ENCODE assay signal across 15 mouse cellular contexts in the genomic region with DNA sequence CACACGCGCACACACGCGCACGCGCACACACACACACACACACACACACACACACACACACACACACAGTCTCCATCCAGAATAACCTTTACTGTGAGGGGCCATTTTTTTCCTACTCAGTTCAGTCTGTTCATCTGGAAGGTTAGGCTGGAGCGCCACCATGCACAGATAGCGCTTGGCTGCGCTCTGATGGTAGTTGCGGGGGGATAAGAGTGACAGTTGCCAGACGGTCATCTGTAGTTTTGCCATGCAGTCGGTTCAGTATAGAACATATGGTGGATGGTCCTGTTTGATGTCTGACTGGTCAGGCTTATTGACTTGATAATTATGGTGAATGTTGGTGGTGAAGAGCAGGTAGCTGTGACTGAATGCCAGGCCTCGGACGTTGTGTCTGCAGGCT. TPM values are rescaled to one million over a fixed set of nuclear protein-coding genes. Genes with fewer than 3 reads are reported as not detected.
DNase-seq lines count a peak whose midpoint lies in the region; ATAC-seq and TF ChIP-seq lines count a peak whose summit lies in the region.
"Had no signal": no experiment of that assay in that cellular context is flagged by ENCODE, and none has a peak within 500 bp of the region (broad histone marks: within the 10 kb centered on the region; RNA-seq: fewer than 3 reads in every experiment).

No protein-coding gene starts in this region.

- no peak for TF ChIP-seq CTCF in gastrocnemius, adult 2 months (IDR thresholded peaks at IDR 0.05)
- TF ChIP-seq CTCF in kidney, adult 2 months (conservative IDR thresholded peaks at IDR 0.05; ENCODE audit: insufficient read depth, insufficient read length, low read depth, low read length): no peak

- no peaks in the 10 kb centered on the region for H3K36me3 ChIP-seq in kidney, adult 2 months (ENCODE audit: control insufficient read depth, insufficient read depth, low read length)
- no peaks in the 10 kb centered on the region for H3K36me3 ChIP-seq in midbrain, embryonic 13.5 days
- H3K36me3 ChIP-seq in midbrain, embryonic 16.5 days (ENCODE audit: control insufficient read depth, insufficient read depth, low read length): no peaks in the 10 kb centered on the region
- no peaks in the 10 kb centered on the region for H3K36me3 ChIP-seq in liver, embryonic 16.5 days (ENCODE audit: control insufficient read depth, insufficient read depth)
- H3K36me3 ChIP-seq: embryonic facial prominence, embryonic 13.5 days; heart, embryonic 12.5 days; limb, embryonic 12.5 days; lung, embryonic 15.5 days; neural tube, embryonic 12.5 days; stomach, embryonic 15.5 days had no signal

- TF ChIP-seq POLR2A in kidney, adult 2 months (IDR thresholded peaks at IDR 0.05; ENCODE audit: low read depth, low read length): no peak

- H3K27me3 ChIP-seq in kidney, adult 2 months (replicated peaks; ENCODE audit: control insufficient read depth, insufficient read depth, low read length): no peaks in the 10 kb centered on the region
- H3K27me3 ChIP-seq in midbrain, embryonic 13.5 days: no peaks in the 10 kb centered on the region
- H3K27me3 ChIP-seq in midbrain, embryonic 16.5 days (ENCODE audit: control insufficient read depth, insufficient read depth, low read depth, low read length): no peaks in the 10 kb centered on the region
- H3K27me3 ChIP-seq in liver, embryonic 16.5 days (ENCODE audit: control insufficient read depth, insufficient read depth, low read depth, low read length): no peaks in the 10 kb centered on the region
- H3K27me3 ChIP-seq: embryonic facial prominence, embryonic 13.5 days; heart, embryonic 12.5 days; limb, embryonic 12.5 days; lung, embryonic 15.5 days; neural tube, embryonic 12.5 days; stomach, embryonic 15.5 days had no signal

- intact Hi-C loops in gastrocnemius, adult 2 months (cut with DNase I): no loop called here
- intact Hi-C loops in gastrocnemius, postnatal 36 days (cut with DNase I): no loop called here

- no peak overlapping the region for H3K4me3 ChIP-seq in gastrocnemius, adult 2 months
- no peak overlapping the region for H3K4me3 ChIP-seq in kidney, adult 2 months (ENCODE audit: insufficient read depth, low read depth, low read length)
- H3K4me3 ChIP-seq in midbrain, embryonic 13.5 days (replicated peaks): no peak overlapping the region
- no peak overlapping the region for H3K4me3 ChIP-seq in midbrain, embryonic 16.5 days (ENCODE audit: low read depth, low read length)
- no peak overlapping the region for H3K4me3 ChIP-seq in liver, embryonic 16.5 days (ENCODE audit: low read depth, low read length)
- H3K4me3 ChIP-seq: embryonic facial prominence, embryonic 13.5 days; heart, embryonic 12.5 days; limb, embryonic 12.5 days; lung, embryonic 15.5 days; neural tube, embryonic 12.5 days; stomach, embryonic 15.5 days had no signal

- no peaks in the 10 kb centered on the region for H3K9me3 ChIP-seq in midbrain, embryonic 13.5 days
- H3K9me3 ChIP-seq in midbrain, embryonic 16.5 days (replicated peaks; ENCODE audit: control insufficient read depth, low read length, poor library complexity, severe bottlenecking): no peaks in the 10 kb centered on the region
- H3K9me3 ChIP-seq in liver, embryonic 16.5 days (replicated peaks; ENCODE audit: control insufficient read depth, low read length): no peaks in the 10 kb centered on the region
- H3K9me3 ChIP-seq: embryonic facial prominence, embryonic 13.5 days; heart, embryonic 12.5 days; limb, embryonic 12.5 days; lung, embryonic 15.5 days; neural tube, embryonic 12.5 days; stomach, embryonic 15.5 days had no signal

- ATAC-seq in midbrain, embryonic 13.5 days: peak; percentile 21; the same call in 1 of the 2 replicates
- no peak for ATAC-seq in midbrain, embryonic 16.5 days
- no peak for ATAC-seq in liver, embryonic 16.5 days (ENCODE audit: low read depth)

- no peak for DNase-seq in gastrocnemius, adult 2 months
- no peak for DNase-seq in gastrocnemius, postnatal 36 days
- DNase-seq in kidney, adult 2 months: no peak
- no peak for DNase-seq in kidney, postnatal 4 days
- no peak for DNase-seq in cerebellum, adult 9-11 months

- WGBS in kidney, adult 2 months: 89% methylated on average over 14 of the region's 14 CpGs
- WGBS in midbrain, embryonic 13.5 days: 87% methylated on average over 14 of the region's 14 CpGs
- 92% methylated on average over 14 of the region's 14 CpGs for WGBS in midbrain, embryonic 16.5 days
- WGBS in liver, embryonic 16.5 days (ENCODE audit: insufficient replicate concordance): 92% methylated on average over 14 of the region's 14 CpGs

- peak overlapping the region; percentile 17; the same call in 1 of the 2 replicates for H3K27ac ChIP-seq in gastrocnemius, adult 2 months
- 0 out of 2 replicates have a peak overlapping the region, but pooled peaks have one; percentile 12 for H3K27ac ChIP-seq in kidney, adult 2 months (ENCODE audit: insufficient read depth, low read depth, low read length)
- H3K27ac ChIP-seq in midbrain, embryonic 13.5 days: no peak overlapping the region
- H3K27ac ChIP-seq in midbrain, embryonic 16.5 days (ENCODE audit: low read length): no peak overlapping the region
- H3K27ac ChIP-seq in liver, embryonic 16.5 days (ENCODE audit: low read length): 0 out of 2 replicates have a peak overlapping the region, but pooled peaks have one; percentile 18
- H3K27ac ChIP-seq: embryonic facial prominence, embryonic 13.5 days; limb, embryonic 12.5 days; lung, embryonic 15.5 days; macrophage; neural tube, embryonic 12.5 days; stomach, embryonic 15.5 days had no signal

- no peak overlapping the region for H3K4me2 ChIP-seq in midbrain, embryonic 13.5 days (replicated peaks)
- H3K4me2 ChIP-seq in midbrain, embryonic 16.5 days (ENCODE audit: low read length): no peak overlapping the region
- H3K4me2 ChIP-seq in liver, embryonic 16.5 days (ENCODE audit: low read depth, low read length): no peak overlapping the region
- H3K4me2 ChIP-seq: embryonic facial prominence, embryonic 13.5 days; heart, embryonic 12.5 days; limb, embryonic 12.5 days; lung, embryonic 15.5 days; neural tube, embryonic 12.5 days; stomach, embryonic 15.5 days had no signal

- no peak overlapping the region for H3K9ac ChIP-seq in midbrain, embryonic 13.5 days (replicated peaks)
- H3K9ac ChIP-seq in midbrain, embryonic 16.5 days (ENCODE audit: low read depth, low read length): no peak overlapping the region
- H3K9ac ChIP-seq in liver, embryonic 16.5 days (ENCODE audit: low read depth, low read length): no peak overlapping the region
- H3K9ac ChIP-seq: embryonic facial prominence, embryonic 13.5 days; heart, embryonic 12.5 days; limb, embryonic 12.5 days; lung, embryonic 15.5 days; neural tube, embryonic 12.5 days; stomach, embryonic 15.5 days had no signal

- H3K4me1 ChIP-seq in kidney, adult 2 months (ENCODE audit: control insufficient read depth, insufficient read depth, low read length): peaks cover 69% of the 10 kb centered on the region
- peaks cover 32% of the 10 kb centered on the region for H3K4me1 ChIP-seq in midbrain, embryonic 13.5 days (replicated peaks)
- peaks cover 15% of the 10 kb centered on the region for H3K4me1 ChIP-seq in midbrain, embryonic 16.5 days (ENCODE audit: control insufficient read depth, insufficient read depth, low read length)
- H3K4me1 ChIP-seq in liver, embryonic 16.5 days (ENCODE audit: control insufficient read depth, low read depth, low read length): peaks cover 30% of the 10 kb centered on the region

RNA-seq across cellular contexts. Expression of a gene that starts 27.6 kb away (rescaled TPM):
- total RNA-seq in gastrocnemius, adult 2 months (2021): 10 to 100 TPM; 17.5 to 24.2 TPM
- total RNA-seq in gastrocnemius, postnatal 36 days (2021): 10 to 100 TPM; 21.3 to 25.4 TPM
- 29.9 and 30.2 TPM in 2 replicates for polyA plus RNA-seq in kidney, adult 2 months (2012; rRNA removed)
- polyA plus RNA-seq in midbrain, embryonic 13.5 days (2015; fragmentation: Nextera tagmentation; extraction: Ambion mirVana): 10.5 and 13.2 TPM in 2 replicates
- 13.2 and 14.2 TPM in 2 replicates for polyA plus RNA-seq in midbrain, embryonic 16.5 days (2015; fragmentation: Nextera tagmentation; extraction: Ambion mirVana)
- 6.5 and 6.8 TPM in 2 replicates for polyA plus RNA-seq in liver, embryonic 16.5 days (2015; fragmentation: Nextera tagmentation; extraction: Ambion mirVana)

Comparison
In these comparisons a context has a peak if more than half of its experiments do, and no peak if none do; other contexts are left out.
1. H3K27ac ChIP-seq: peak in gastrocnemius, adult 2 months (single experiment), kidney, adult 2 months (single experiment) and liver, embryonic 16.5 days (single experiment); none in midbrain, embryonic 13.5 days (single experiment) and midbrain, embryonic 16.5 days (single experiment).